Mouse (Mus musculus) heart, adult 2 months (tissue): ENCODE data around the gene Olfr923.

ENCODE experiments used
- CTCF ChIP-seq: fragments of 200-600 bp; IDR thresholded peaks from 2 replicates; pipeline ENCODE4 v1.8.1; 2022; ENCODE audit warnings: antibody characterized with exemption, mild to moderate bottlenecking, moderate library complexity
- EP300 ChIP-seq: fragments of 200-500 bp; IDR thresholded peaks from 2 replicates; pipeline ENCODE4 v1.6.1; 2011; ENCODE audit warnings: low read depth, low read length, control low read depth; ENCODE audit not compliant: insufficient read depth
- POLR2A ChIP-seq: fragments of 200-500 bp; IDR thresholded peaks from 2 replicates; pipeline ENCODE4 v1.6.1; 2011; ENCODE audit warnings: mild to moderate bottlenecking, low read depth, low read length, control low read depth; ENCODE audit not compliant: insufficient read depth

GRCm38 (mm10) chr9:38833027-38833426 lies 6.7 kb downstream of the Olfr923 start:
- no peak for TF ChIP-seq POLR2A
- TF ChIP-seq CTCF, result no peak
- no peak for TF ChIP-seq EP300
